Mouse (Mus musculus): ENCODE data around the gene Atad2b. TPM values are rescaled to one million over a fixed set of nuclear protein-coding genes. Genes with fewer than 3 reads are reported as not detected.
A peak's percentile ranks its signal among the peaks of the same experiment; 100 is the strongest.

Atad2b gene
- total and polyA plus RNA-seq, 3 experiments: 6.9 to 10.3 (median 7.3) TPM

GRCm38 (mm10) chr12:4916994-4917804 is at the start of gene Atad2b (continued):
- peak; percentile 7; the same call in 1 of the 2 replicates for TF ChIP-seq EP300 (IDR thresholded peaks at IDR 0.05; ENCODE audit: low read length)

GRCm38 (mm10) chr12:4868924-4869323 is 48.2 kb upstream of the Atad2b start:
- H3K4me3 ChIP-seq (replicated peaks in 1 of 3; ENCODE audit: low read depth in 2 of 3, low read length in 2 of 3, poor library complexity in 1 of 3): no peak overlapping the region
- no peak overlapping the region for H3K4me2 ChIP-seq (ENCODE audit: insufficient read depth, low read depth, poor library complexity, severe bottlenecking)
- no peaks in the 10 kb centered on the region for H3K9me3 ChIP-seq (replicated peaks; ENCODE audit: low read length)
- dilution Hi-C loops (cut with MboI; ENCODE audit: extremely low pct_ligation_motif_present, extremely low pct_unique_long_range_greater_than_20kb, low sequenced_read_pairs) (no loop called here), in situ Hi-C loops (cut with MboI; ENCODE audit: low pct_ligation_motif_present, low pct_unique_long_range_greater_than_20kb, low sequenced_read_pairs) (no loop called here)
- no peaks in the 10 kb centered on the region for H3K79me2 ChIP-seq (replicated peaks; ENCODE audit: control insufficient read depth, extremely low read depth, insufficient read depth, poor library complexity, severe bottlenecking)
- H3K4me1 ChIP-seq (ENCODE audit: control insufficient read depth in 1 of 2, insufficient read depth in 2 of 2): peaks cover 0 to under 1% of the 10 kb centered on the region in 2 experiments; a peak in 1 of 4 replicates
- H3K9ac ChIP-seq (ENCODE audit: insufficient read depth, low read depth): no peak overlapping the region
- no peaks in the 10 kb centered on the region for H3K27me3 ChIP-seq (replicated peaks)
- no peak for TF ChIP-seq ZKSCAN1 (IDR thresholded peaks at IDR 0.05; ENCODE audit: borderline replicate concordance, low read depth, low read length)
- no peak for TF ChIP-seq JUND (conservative IDR thresholded peaks at IDR 0.05; ENCODE audit: low read depth, low read length)
- no peak for TF ChIP-seq MXI1 (IDR thresholded peaks at IDR 0.05; ENCODE audit: low read depth, low read length)
- TF ChIP-seq MAZ (IDR thresholded peaks at IDR 0.05; ENCODE audit: low read depth, low read length): no peak
- no peak for TF ChIP-seq ZC3H11A (IDR thresholded peaks at IDR 0.05; ENCODE audit: low read depth, low read length)
- TF ChIP-seq KAT2A (IDR thresholded peaks at IDR 0.05; ENCODE audit: insufficient replicate concordance, low read length): no peak
- TF ChIP-seq ETS1 (conservative IDR thresholded peaks at IDR 0.05; ENCODE audit: low read depth, low read length): no peak
- no peak for TF ChIP-seq NRF1 (IDR thresholded peaks at IDR 0.05; ENCODE audit: low read depth, low read length)
- TF ChIP-seq POLR2AphosphoS2 (IDR thresholded peaks at IDR 0.05; ENCODE audit: low read depth, low read length): no peak
- TF ChIP-seq ZMIZ1 (IDR thresholded peaks at IDR 0.05; ENCODE audit: low read depth, low read length): no peak
- TF ChIP-seq CTCF (conservative IDR thresholded peaks at IDR 0.05 in 1 of 2, IDR thresholded peaks at IDR 0.05 in 1 of 2; ENCODE audit: low read depth in 2 of 2, low read length in 2 of 2): no peak
- TF ChIP-seq CHD2 (IDR thresholded peaks at IDR 0.05; ENCODE audit: low read length): no peak
- no peak overlapping the region for H3K27ac ChIP-seq (ENCODE audit: insufficient read depth, low read depth)
- H3K36me3 ChIP-seq (replicated peaks in 1 of 2; ENCODE audit: control insufficient read depth in 1 of 2, insufficient read depth in 1 of 2, low read length in 1 of 2): peaks cover 0 to 11% of the 10 kb centered on the region in 2 experiments
- no peak for DNase-seq (ENCODE audit: extremely low read depth)

GRCm38 (mm10) chr12:4871260-4871659 is 45.9 kb upstream of the Atad2b start:
- Histone ChIP-seq H3K4me2 (ENCODE audit: insufficient read depth, low read depth, poor library complexity, severe bottlenecking) (no peak overlapping the region), H3K79me2 (replicated peaks; ENCODE audit: control insufficient read depth, extremely low read depth, insufficient read depth, poor library complexity, severe bottlenecking) (no peaks in the 10 kb centered on the region), H3K27me3 (replicated peaks) (no peaks in the 10 kb centered on the region), H3K27ac (ENCODE audit: insufficient read depth, low read depth) (no peak overlapping the region), H3K4me3 (replicated peaks in 1 of 3; ENCODE audit: low read depth in 2 of 3, low read length in 2 of 3, poor library complexity in 1 of 3) (no peak overlapping the region), H3K36me3 (replicated peaks in 1 of 2; ENCODE audit: control insufficient read depth in 1 of 2, insufficient read depth in 1 of 2, low read length in 1 of 2) (peaks cover 0 to 2% of the 10 kb centered on the region in 2 experiments), H3K9ac (ENCODE audit: insufficient read depth, low read depth) (no peak overlapping the region), H3K9me3 (replicated peaks; ENCODE audit: low read length) (no peaks in the 10 kb centered on the region), H3K4me1 (ENCODE audit: control insufficient read depth in 1 of 2, insufficient read depth in 2 of 2) (peaks cover 0 to 3% of the 10 kb centered on the region in 2 experiments; a peak in 1 of 4 replicates)
- dilution Hi-C loops (cut with MboI; ENCODE audit: extremely low pct_ligation_motif_present, extremely low pct_unique_long_range_greater_than_20kb, low sequenced_read_pairs): no loop called here
- DNase-seq (ENCODE audit: extremely low read depth): no peak
- in situ Hi-C loops (cut with MboI; ENCODE audit: low pct_ligation_motif_present, low pct_unique_long_range_greater_than_20kb, low sequenced_read_pairs): no loop called here
- TF ChIP-seq UBTF (IDR thresholded peaks at IDR 0.05; ENCODE audit: low read depth, low read length) (no peak), SMC3 (IDR thresholded peaks at IDR 0.05; ENCODE audit: low read depth, low read length) (no peak), RAD21 (IDR thresholded peaks at IDR 0.05; ENCODE audit: low read depth, low read length) (no peak), TCF12 (IDR thresholded peaks at IDR 0.05; ENCODE audit: low read depth, low read length) (no peak), MYC (IDR thresholded peaks at IDR 0.05; ENCODE audit: low read depth, low read length) (no peak), MAX (IDR thresholded peaks at IDR 0.05; ENCODE audit: low read length) (no peak), IRF4 (IDR thresholded peaks at IDR 0.05; ENCODE audit: low read depth, low read length) (no peak), MEF2A (IDR thresholded peaks at IDR 0.05; ENCODE audit: borderline replicate concordance, low read depth, low read length) (no peak), EP300 (IDR thresholded peaks at IDR 0.05; ENCODE audit: low read length) (no peak), ETS1 (conservative IDR thresholded peaks at IDR 0.05; ENCODE audit: low read depth, low read length) (no peak), TBP (conservative IDR thresholded peaks at IDR 0.05; ENCODE audit: low read depth, low read length) (no peak), RCOR1 (conservative IDR thresholded peaks at IDR 0.05; ENCODE audit: low read depth, low read length) (no peak), POLR2A (IDR thresholded peaks at IDR 0.05; ENCODE audit: low read depth, low read length) (no peak), USF2 (conservative IDR thresholded peaks at IDR 0.05; ENCODE audit: low read depth, low read length) (no peak), NELFE (IDR thresholded peaks at IDR 0.05; ENCODE audit: low read depth, low read length) (no peak), CHD2 (IDR thresholded peaks at IDR 0.05; ENCODE audit: low read length) (no peak), MAFK (IDR thresholded peaks at IDR 0.05; ENCODE audit: insufficient replicate concordance, low read length) (no peak), KAT2A (IDR thresholded peaks at IDR 0.05; ENCODE audit: insufficient replicate concordance, low read length) (no peak)
